Mouse (Mus musculus) stomach, postnatal 0 days (tissue): ENCODE measurements at regions not wholly inside any gene's neighbourhood (a gene's known extent, or its start where the extent isn't known, plus 50 kb on each side); places are given as distances from the start of the nearest gene placed in this dataset.

Experiments used
- ATAC-seq: fragments of 200-750 bp; cut with Nextera tagmentation; 2 replicates; pipeline ENCODE4 v1.8.0; 2017; ENCODE audit not compliant: low FRiP score, low TSS enrichment
- DNase-seq: peaks from one replicate; pipeline ENCODE4 v3.0.0-alpha.2; 2016; ENCODE audit warnings: low spot score
- H3K27ac ChIP-seq: fragments of 300-500 bp; sonication (generic); replicated peaks from 2 replicates; pipeline ENCODE4 v1.5.1; 2014; ENCODE audit warnings: mild to moderate bottlenecking, control low read depth
- H3K27me3 ChIP-seq: fragments of 300-500 bp; sonication (generic); 2 replicates; pipeline ENCODE4 v1.6.1; 2014; ENCODE audit warnings: low read length; ENCODE audit not compliant: control insufficient read depth, insufficient read depth
- H3K36me3 ChIP-seq: fragments of 300-500 bp; sonication (generic); 2 replicates; pipeline ENCODE4 v1.6.1; 2014; ENCODE audit warnings: low read length, mixed read lengths; ENCODE audit not compliant: control insufficient read depth, insufficient read depth
- H3K4me1 ChIP-seq: fragments of 300-500 bp; sonication (generic); replicated peaks from 2 replicates; pipeline ENCODE4 v1.6.1; 2014; ENCODE audit warnings: antibody characterized with exemption; ENCODE audit not compliant: control insufficient read depth, insufficient read depth
- H3K4me2 ChIP-seq: fragments of 300-500 bp; sonication (generic); replicated peaks from 2 replicates; pipeline ENCODE4 v1.6.1; 2014; ENCODE audit warnings: low read depth, mild to moderate bottlenecking, control low read depth, moderate library complexity
- H3K4me3 ChIP-seq: fragments of 300-500 bp; sonication (generic); 2 replicates; pipeline ENCODE4 v1.5.1; 2014; ENCODE audit warnings: low read depth, low read length, control low read depth
- H3K9ac ChIP-seq: fragments of 300-500 bp; sonication (generic); 2 replicates; pipeline ENCODE4 v1.6.1; 2014; ENCODE audit warnings: mild to moderate bottlenecking, low read length, control low read depth, mixed read lengths
- H3K9me3 ChIP-seq: fragments of 300-500 bp; sonication (generic); 2 replicates; pipeline ENCODE4 v1.6.1; 2016; ENCODE audit warnings: low read length; ENCODE audit not compliant: control insufficient read depth
- CTCF ChIP-seq: IDR thresholded peaks from 2 replicates; pipeline ENCODE4 v1.5.1; 2016; ENCODE audit warnings: antibody characterized with exemption, low read depth, mild to moderate bottlenecking, moderate library complexity
- EP300 ChIP-seq: optimal IDR thresholded peaks from 2 replicates; pipeline ENCODE3; 2016; ENCODE audit warnings: antibody characterized with exemption
- WGBS: fragments of 180-500 bp; shearing (Covaris S2); extraction: QIAGEN DNeasy Blood & Tissue Kit; methylation state at CpG from one replicate; pipeline ENCODE4 v1.1.7; 2014; 5-methylcytosine and 5-hydroxymethylcytosine counted together

DNA sequence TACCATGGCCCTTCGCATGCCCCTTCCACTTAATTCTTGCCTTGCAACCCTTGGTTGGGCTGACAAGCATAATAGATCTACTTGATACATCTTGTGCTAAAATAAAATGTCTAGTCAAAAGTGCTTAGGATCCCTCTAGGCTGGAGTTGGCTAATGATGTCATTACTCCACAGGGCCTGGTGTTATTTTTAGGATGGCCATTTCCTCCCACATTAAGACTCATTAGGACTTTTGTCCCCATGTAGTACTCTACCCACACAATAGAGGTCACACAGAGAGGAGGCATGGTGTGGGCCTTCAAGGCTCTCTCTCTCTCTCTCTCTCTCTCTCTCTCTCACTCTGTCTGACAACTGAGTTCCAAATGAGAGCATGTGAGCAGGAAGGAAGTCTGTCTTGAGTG, 60.4 kb upstream of the Cadm1 start:
- DNase-seq: no peak
- H3K27ac ChIP-seq: no peak overlapping the region

DNA sequence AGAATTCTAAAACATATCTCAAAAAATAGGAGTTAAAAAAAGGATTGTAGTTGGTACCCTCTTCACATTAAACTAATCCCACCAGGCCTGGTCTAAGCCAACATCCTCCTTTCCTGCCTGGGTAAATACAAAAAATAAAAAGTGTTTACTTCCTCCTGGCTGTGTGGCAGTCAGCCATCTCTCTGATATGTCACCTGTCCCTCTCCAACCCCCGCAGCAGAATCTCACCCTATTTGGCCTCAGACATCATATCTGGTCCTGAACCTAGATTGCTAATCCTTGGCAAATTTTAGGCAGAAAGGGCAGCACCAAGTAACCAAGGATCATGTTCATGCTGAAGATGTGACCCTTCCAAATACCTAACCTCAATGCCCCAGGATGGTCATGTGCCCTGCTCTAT, 59.2 kb upstream of the Cadm1 start:
- 56% methylated on average over 1 of the region's 1 CpGs for WGBS
- no peak overlapping the region for H3K9ac ChIP-seq
- no peaks in the 10 kb centered on the region for H3K27me3 ChIP-seq
- H3K27ac ChIP-seq: no peak overlapping the region
- no peak overlapping the region for H3K4me2 ChIP-seq
- H3K4me3 ChIP-seq: no peak overlapping the region
- H3K36me3 ChIP-seq: no peaks in the 10 kb centered on the region
- DNase-seq: no peak
- no peaks in the 10 kb centered on the region for H3K4me1 ChIP-seq
- TF ChIP-seq CTCF (no peak), EP300 (no peak)
- H3K9me3 ChIP-seq: no peaks in the 10 kb centered on the region
- ATAC-seq: no peak

More for the DNA sequence above, 60.4 kb upstream of the Cadm1 start:
- Histone ChIP-seq H3K4me3 (no peak overlapping the region), H3K36me3 (no peaks in the 10 kb centered on the region), H3K4me1 (no peaks in the 10 kb centered on the region), H3K9me3 (no peaks in the 10 kb centered on the region), H3K4me2 (no peak overlapping the region), H3K9ac (no peak overlapping the region), H3K27me3 (no peaks in the 10 kb centered on the region)
- TF ChIP-seq CTCF (no peak), EP300 (no peak)
- ATAC-seq: no peak
- 87% methylated on average over 1 of the region's 1 CpGs for WGBS

DNA sequence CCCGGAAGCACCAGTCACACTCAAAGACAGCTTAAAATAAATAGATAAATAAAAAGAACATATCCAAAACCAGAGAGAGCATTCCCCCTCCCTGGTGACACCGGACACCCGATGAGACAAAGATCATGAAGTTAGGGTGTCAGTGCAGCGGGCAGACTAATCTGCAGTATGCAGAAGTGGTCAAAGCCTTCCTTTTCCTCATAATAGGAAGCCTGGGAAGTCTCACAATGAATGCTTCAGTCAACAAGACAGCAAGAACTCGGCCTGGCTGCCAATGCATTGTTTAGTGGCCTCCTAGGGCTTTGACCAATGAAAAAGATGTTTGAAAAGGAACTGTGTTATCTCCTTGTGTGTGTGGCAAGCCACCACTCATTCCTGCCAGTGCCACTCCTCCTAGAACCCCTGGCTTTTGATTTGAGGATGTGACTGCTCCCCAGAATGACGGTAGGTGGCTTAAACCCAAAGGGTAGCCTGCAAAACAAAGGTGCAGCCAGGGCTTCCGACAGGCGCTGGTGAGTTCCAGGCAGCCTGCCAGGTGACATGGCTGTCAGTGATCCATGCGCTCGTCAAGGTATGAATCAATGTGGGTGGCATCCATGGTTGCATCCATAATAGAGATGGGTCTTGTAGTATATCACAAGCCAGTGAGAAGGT, 58.1 kb upstream of the Cadm1 start:
- Histone ChIP-seq H3K9me3 (no peaks in the 10 kb centered on the region), H3K27ac (no peak overlapping the region), H3K4me3 (no peak overlapping the region), H3K4me2 (no peak overlapping the region), H3K27me3 (no peaks in the 10 kb centered on the region), H3K4me1 (no peaks in the 10 kb centered on the region), H3K36me3 (no peaks in the 10 kb centered on the region), H3K9ac (no peak overlapping the region)
- WGBS: 44% methylated on average over 10 of the region's 10 CpGs
- TF ChIP-seq EP300 (no peak), CTCF (no peak)
- ATAC-seq (no peak), DNase-seq (no peak)

- no peaks in the 10 kb centered on the region for H3K27me3 ChIP-seq
- DNase-seq (no peak), ATAC-seq (no peak)
- H3K9me3 ChIP-seq: no peaks in the 10 kb centered on the region
- H3K36me3 ChIP-seq: no peaks in the 10 kb centered on the region
- H3K4me2 ChIP-seq: no peak overlapping the region
- TF ChIP-seq CTCF: no peak
- TF ChIP-seq EP300: no peak
- WGBS: 79% methylated on average over 5 of the region's 5 CpGs
- H3K4me1 ChIP-seq: no peaks in the 10 kb centered on the region
- H3K9ac ChIP-seq: no peak overlapping the region
- H3K4me3 ChIP-seq: no peak overlapping the region
- no peak overlapping the region for H3K27ac ChIP-seq
Observed at GRCm38 (mm10) chr9:47473776-47474365, 56.1 kb upstream of the Cadm1 start.

GRCm38 (mm10) chr9:47474776-47475175, 55.2 kb upstream of the Cadm1 start:
- TF ChIP-seq EP300: no peak
- TF ChIP-seq CTCF: no peak
- DNase-seq: no peak
- H3K9me3 ChIP-seq: no peaks in the 10 kb centered on the region
- no peaks in the 10 kb centered on the region for H3K27me3 ChIP-seq
- H3K9ac ChIP-seq: no peak overlapping the region
- no peak overlapping the region for H3K27ac ChIP-seq
- 23% methylated on average over 5 of the region's 5 CpGs for WGBS
- no peak overlapping the region for H3K4me3 ChIP-seq
- H3K4me2 ChIP-seq: no peak overlapping the region
- H3K4me1 ChIP-seq: no peaks in the 10 kb centered on the region
- no peak for ATAC-seq
- no peaks in the 10 kb centered on the region for H3K36me3 ChIP-seq

DNA sequence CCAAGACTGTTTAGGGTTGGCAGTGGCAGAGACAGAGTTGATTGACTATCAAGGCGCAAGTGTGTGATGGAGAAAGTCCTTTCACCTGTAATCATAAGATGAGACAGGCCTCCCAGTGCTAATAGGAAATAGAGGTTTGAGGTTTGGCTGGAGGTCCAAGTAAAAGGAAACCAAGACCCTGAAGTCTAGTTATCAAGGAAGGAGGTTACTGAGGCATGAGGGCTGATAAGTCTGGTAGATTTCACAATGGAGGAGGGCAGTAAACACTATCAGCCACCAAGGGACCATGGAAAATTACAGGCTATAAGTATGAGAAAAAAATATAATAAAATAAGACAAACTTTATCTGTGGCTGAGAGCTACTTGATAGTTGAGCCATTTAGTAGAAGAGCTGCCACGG, 52.1 kb upstream of the Cadm1 start:
- ATAC-seq: no peak
- no peak for DNase-seq

More for the DNA sequence above, 52.1 kb upstream of the Cadm1 start:
- H3K4me3 ChIP-seq: no peak overlapping the region
- no peak overlapping the region for H3K4me2 ChIP-seq
- no peak overlapping the region for H3K27ac ChIP-seq
- no peak for TF ChIP-seq EP300
- TF ChIP-seq CTCF: no peak
- 90% methylated on average over 2 of the region's 2 CpGs for WGBS
- H3K4me1 ChIP-seq: no peaks in the 10 kb centered on the region
- H3K9ac ChIP-seq: no peak overlapping the region
- no peaks in the 10 kb centered on the region for H3K36me3 ChIP-seq
- H3K9me3 ChIP-seq: no peaks in the 10 kb centered on the region
- H3K27me3 ChIP-seq: no peaks in the 10 kb centered on the region
